Mouse (Mus musculus) kidney, embryonic 15.5 days (tissue): ENCODE data around the gene Mcrip2. TPM values are rescaled to one million over a fixed set of nuclear protein-coding genes. Genes with fewer than 3 reads are reported as not detected.

Experiments
- ATAC-seq: fragments of 200-750 bp; cut with Nextera tagmentation; replicated peaks from 2 replicates; pipeline ENCODE4 v1.8.0; 2017; ENCODE audit warnings: moderate TSS enrichment; ENCODE audit not compliant: low FRiP score
- H3K27ac ChIP-seq: fragments of 300-500 bp; sonication (generic); 2 replicates; pipeline ENCODE4 v1.5.1; 2015; ENCODE audit warnings: mild to moderate bottlenecking, inconsistent platforms
- H3K27me3 ChIP-seq: fragments of 300-500 bp; sonication (generic); 2 replicates; pipeline ENCODE4 v1.6.1; 2015; ENCODE audit warnings: inconsistent platforms
- H3K36me3 ChIP-seq: fragments of 300-500 bp; sonication (generic); 2 replicates; pipeline ENCODE4 v1.6.1; 2015; ENCODE audit warnings: inconsistent platforms
- H3K4me1 ChIP-seq: fragments of 300-500 bp; sonication (generic); 2 replicates; pipeline ENCODE4 v1.6.1; 2015; ENCODE audit warnings: inconsistent platforms
- H3K4me2 ChIP-seq: fragments of 300-500 bp; sonication (generic); 2 replicates; pipeline ENCODE4 v1.6.1; 2015; ENCODE audit warnings: moderate library complexity, mild to moderate bottlenecking, inconsistent platforms
- H3K4me3 ChIP-seq: fragments of 300-500 bp; sonication (generic); replicated peaks from 2 replicates; pipeline ENCODE4 v1.5.1; 2015; ENCODE audit warnings: mild to moderate bottlenecking, inconsistent platforms
- H3K9ac ChIP-seq: fragments of 300-500 bp; sonication (generic); 2 replicates; pipeline ENCODE4 v1.6.1; 2015; ENCODE audit warnings: mild to moderate bottlenecking, inconsistent platforms
- H3K9me3 ChIP-seq: fragments of 300-500 bp; sonication (generic); replicated peaks from 2 replicates; pipeline ENCODE4 v1.6.1; 2016; ENCODE audit warnings: inconsistent platforms
- WGBS: fragments of 180-500 bp; shearing (Covaris S2); methylation state at CpG from one replicate; pipeline ENCODE4 v1.1.7; 2015; ENCODE audit warnings: mixed read lengths; 5-methylcytosine and 5-hydroxymethylcytosine counted together
- polyA plus RNA-seq: library from polyadenylated mRNA; unstranded; fragments of >200 nt; fragmentation: Nextera tagmentation; extraction: Ambion mirVana; gene quantifications from 2 replicates; pipeline ENCODE4 v1.2.1, GENCODE M21; 2015

The Mcrip2 gene
- polyA plus RNA-seq, 1 experiment from 2014 or later = 55.1 TPM

- Histone ChIP-seq H3K27me3 (no peaks in the 10 kb centered on the region), H3K4me1 (peaks cover 58% of the 10 kb centered on the region), H3K9ac (peak within 1 kb of the TSS; percentile 42), H3K36me3 (peaks cover 57% of the 10 kb centered on the region), H3K9me3 (no peaks in the 10 kb centered on the region), H3K27ac (peak within 1 kb of the TSS; percentile 85), H3K4me2 (peak within 1 kb of the TSS; percentile 95), H3K4me3 (peak within 1 kb of the TSS; percentile 42)
- 0 out of 2 replicates have a peak, but pooled peaks have one; percentile 34 for ATAC-seq
- WGBS = 2% methylated on average over 29 of the region's 29 CpGs
These were observed 31.5 kb downstream of the Mcrip2 start, which contains the start of gene Rhbdl1 for GRCm38 (mm10) chr17:25837076-25837410. TSS of gene Rhbdl1 (minus strand) at chr17:25837295.

GRCm38 (mm10) chr17:25836397-25837075, 32.0 kb downstream of the Mcrip2 start:
- peak overlapping the region; percentile 95 for H3K4me2 ChIP-seq
- peak overlapping the region; percentile 85 for H3K27ac ChIP-seq
- peaks cover 56% of the 10 kb centered on the region for H3K36me3 ChIP-seq
- 18% methylated on average over 23 of the region's 23 CpGs for WGBS
- H3K27me3 ChIP-seq = no peaks in the 10 kb centered on the region
- ATAC-seq = no peak; the same call in 1 of the 2 replicates
- peaks cover 63% of the 10 kb centered on the region for H3K4me1 ChIP-seq
- H3K9ac ChIP-seq = peak overlapping the region; percentile 42
- H3K4me3 ChIP-seq = peak overlapping the region; percentile 42
- H3K9me3 ChIP-seq = no peaks in the 10 kb centered on the region

GRCm38 (mm10) chr17:25835816-25836215, 32.7 kb downstream of the Mcrip2 start:
- no peak for ATAC-seq
- Histone ChIP-seq H3K4me2 (peak overlapping the region; percentile 95), H3K9me3 (no peaks in the 10 kb centered on the region), H3K4me1 (peaks cover 70% of the 10 kb centered on the region), H3K4me3 (peak overlapping the region; percentile 42; the same call in 1 of the 2 replicates), H3K27ac (peak overlapping the region; percentile 85), H3K27me3 (no peaks in the 10 kb centered on the region), H3K9ac (peak overlapping the region; percentile 42; the same call in 1 of the 2 replicates), H3K36me3 (peaks cover 56% of the 10 kb centered on the region)
- 91% methylated on average over 16 of the region's 16 CpGs for WGBS

GRCm38 (mm10) chr17:25835301-25835700, 33.3 kb downstream of the Mcrip2 start:
- 0 out of 2 replicates have a peak overlapping the region, but pooled peaks have one; percentile 64 for H3K4me3 ChIP-seq
- WGBS = 90% methylated on average over 7 of the region's 7 CpGs
- ATAC-seq = no peak

GRCm38 (mm10) chr17:25834595-25835222, 33.9 kb downstream of the Mcrip2 start:
- Histone ChIP-seq H3K27me3 (no peaks in the 10 kb centered on the region), H3K9me3 (no peaks in the 10 kb centered on the region), H3K4me3 (peak overlapping the region; percentile 64), H3K27ac (peak overlapping the region; percentile 100), H3K36me3 (peaks cover 56% of the 10 kb centered on the region), H3K9ac (peak overlapping the region; percentile 73), H3K4me2 (peak overlapping the region; percentile 95), H3K4me1 (peaks cover 77% of the 10 kb centered on the region)
- ATAC-seq = no peak
- WGBS = 83% methylated on average over 12 of the region's 12 CpGs

More at GRCm38 (mm10) chr17:25835301-25835700, 33.3 kb downstream of the Mcrip2 start:
- H3K27me3 ChIP-seq = no peaks in the 10 kb centered on the region
- no peak overlapping the region for H3K9ac ChIP-seq
- H3K4me2 ChIP-seq = peak overlapping the region; percentile 95
- peaks cover 56% of the 10 kb centered on the region for H3K36me3 ChIP-seq
- no peak overlapping the region for H3K27ac ChIP-seq
- H3K4me1 ChIP-seq = peaks cover 74% of the 10 kb centered on the region
- H3K9me3 ChIP-seq = no peaks in the 10 kb centered on the region

GRCm38 (mm10) chr17:25833961-25834594, 34.5 kb downstream of the Mcrip2 start:
- Histone ChIP-seq H3K36me3 (peaks cover 49% of the 10 kb centered on the region), H3K27me3 (no peaks in the 10 kb centered on the region), H3K27ac (peak overlapping the region; percentile 100), H3K4me2 (peak overlapping the region; percentile 95), H3K9ac (peak overlapping the region; percentile 73), H3K4me1 (peaks cover 82% of the 10 kb centered on the region), H3K4me3 (peak overlapping the region; percentile 64), H3K9me3 (no peaks in the 10 kb centered on the region)
- ATAC-seq = no peak
- 11% methylated on average over 6 of the region's 6 CpGs for WGBS

GRCm38 (mm10) chr17:25833291-25833663, 35.3 kb downstream of the Mcrip2 start, which contains the start of gene Stub1:
TSS of gene Stub1 (minus strand) at chr17:25833404.
- H3K36me3 ChIP-seq = peaks cover 43% of the 10 kb centered on the region
- H3K9me3 ChIP-seq = no peaks in the 10 kb centered on the region
- H3K4me3 ChIP-seq = peak within 1 kb of the TSS; percentile 64
- WGBS = under 1% methylated on average over 24 of the region's 24 CpGs
- H3K27me3 ChIP-seq = no peaks in the 10 kb centered on the region
- peaks cover 82% of the 10 kb centered on the region for H3K4me1 ChIP-seq
- peak within 1 kb of the TSS; percentile 100 for H3K27ac ChIP-seq
- ATAC-seq = peak; percentile 69
- H3K4me2 ChIP-seq = peak within 1 kb of the TSS; percentile 95
- peak within 1 kb of the TSS; percentile 73 for H3K9ac ChIP-seq

- H3K27me3 ChIP-seq = no peaks in the 10 kb centered on the region
- peaks cover 82% of the 10 kb centered on the region for H3K4me1 ChIP-seq
- peak overlapping the region; percentile 100 for H3K27ac ChIP-seq
- peak overlapping the region; percentile 64 for H3K4me3 ChIP-seq
- H3K9ac ChIP-seq = peak overlapping the region; percentile 73
- under 1% methylated on average over 76 of the region's 77 CpGs for WGBS
- peak; percentile 89 for ATAC-seq
- H3K9me3 ChIP-seq = no peaks in the 10 kb centered on the region
- peak overlapping the region; percentile 95 for H3K4me2 ChIP-seq
- peaks cover 42% of the 10 kb centered on the region for H3K36me3 ChIP-seq
These were observed 35.9 kb downstream of the Mcrip2 start for GRCm38 (mm10) chr17:25832436-25833290.

GRCm38 (mm10) chr17:25831451-25832281, 36.9 kb downstream of the Mcrip2 start:
- no peaks in the 10 kb centered on the region for H3K27me3 ChIP-seq
- peak overlapping the region; percentile 64 for H3K4me3 ChIP-seq
- H3K9me3 ChIP-seq = no peaks in the 10 kb centered on the region
- 55% methylated on average over 21 of the region's 21 CpGs for WGBS
- peak overlapping the region; percentile 95 for H3K4me2 ChIP-seq
- H3K27ac ChIP-seq = peak overlapping the region; percentile 100
- H3K9ac ChIP-seq = peak overlapping the region; percentile 73
- peaks cover 51% of the 10 kb centered on the region for H3K36me3 ChIP-seq
- ATAC-seq = no peak
- H3K4me1 ChIP-seq = peaks cover 75% of the 10 kb centered on the region

- Histone ChIP-seq H3K36me3 (peaks cover 57% of the 10 kb centered on the region), H3K27me3 (no peaks in the 10 kb centered on the region), H3K4me2 (peak overlapping the region; percentile 95), H3K27ac (0 out of 2 replicates have a peak overlapping the region, but pooled peaks have one; percentile 95), H3K9me3 (no peaks in the 10 kb centered on the region), H3K4me3 (peak overlapping the region; percentile 64), H3K4me1 (peaks cover 73% of the 10 kb centered on the region), H3K9ac (peak overlapping the region; percentile 73; the same call in 1 of the 2 replicates)
- ATAC-seq = no peak
- 90% methylated on average over 14 of the region's 14 CpGs for WGBS
These were observed 37.6 kb downstream of the Mcrip2 start for GRCm38 (mm10) chr17:25830806-25831431.
